Mouse (Mus musculus): ENCODE results near the gene Ptprd. TPM values are rescaled to one million over a fixed set of nuclear protein-coding genes. Genes with fewer than 3 reads are reported as not detected.

Ptprd gene
- total and polyA plus RNA-seq, 2 experiments from 2014 or later = 5.6 to 23.3 TPM

GRCm38 (mm10) chr4:77155037-77155436, 1056.7 kb downstream of the Ptprd start:
- no peak for DNase-seq (ENCODE audit: low spot score)
- TF ChIP-seq CTCF (IDR thresholded peaks at IDR 0.05; ENCODE audit: low read depth) (no peak), EP300 (IDR thresholded peaks at IDR 0.05; ENCODE audit: low read depth) (no peak)
- Histone ChIP-seq H3K27ac (ENCODE audit: low read depth) (no peak overlapping the region), H3K4me3 (ENCODE audit: low read depth, low read length) (no peak overlapping the region), H3K27me3 (ENCODE audit: control insufficient read depth, insufficient read depth, low read length) (no peaks in the 10 kb centered on the region), H3K4me2 (ENCODE audit: low read depth, low read length) (no peak overlapping the region), H3K9me3 (replicated peaks; ENCODE audit: control insufficient read depth, low read length) (no peaks in the 10 kb centered on the region), H3K9ac (replicated peaks; ENCODE audit: low read depth, low read length) (no peak overlapping the region), H3K36me3 (replicated peaks; ENCODE audit: control insufficient read depth, insufficient read depth, low read length) (no peaks in the 10 kb centered on the region), H3K4me1 (ENCODE audit: control insufficient read depth, insufficient read depth) (no peaks in the 10 kb centered on the region)
- WGBS = 85% methylated on average over 1 of the region's 1 CpGs
- no peak for ATAC-seq (ENCODE audit: insufficient read depth, low read depth)

- 66% methylated on average over 2 of the region's 2 CpGs for WGBS
- ATAC-seq (ENCODE audit: insufficient read depth, low read depth) (no peak), DNase-seq (ENCODE audit: low spot score) (no peak)
- Histone ChIP-seq H3K36me3 (replicated peaks; ENCODE audit: control insufficient read depth, insufficient read depth, low read length) (no peaks in the 10 kb centered on the region), H3K27me3 (ENCODE audit: control insufficient read depth, insufficient read depth, low read length) (no peaks in the 10 kb centered on the region), H3K4me2 (ENCODE audit: low read depth, low read length) (no peak overlapping the region), H3K9me3 (replicated peaks; ENCODE audit: control insufficient read depth, low read length) (no peaks in the 10 kb centered on the region), H3K4me3 (ENCODE audit: low read depth, low read length) (no peak overlapping the region), H3K27ac (ENCODE audit: low read depth) (no peak overlapping the region), H3K9ac (replicated peaks; ENCODE audit: low read depth, low read length) (no peak overlapping the region), H3K4me1 (ENCODE audit: control insufficient read depth, insufficient read depth) (no peaks in the 10 kb centered on the region)
- no peak for TF ChIP-seq EP300 (IDR thresholded peaks at IDR 0.05; ENCODE audit: low read depth)
- no peak for TF ChIP-seq CTCF (IDR thresholded peaks at IDR 0.05; ENCODE audit: low read depth)
Observed at GRCm38 (mm10) chr4:77124852-77125251, 1086.9 kb downstream of the Ptprd start.

GRCm38 (mm10) chr4:77110894-77111293, 1100.9 kb downstream of the Ptprd start:
- Histone ChIP-seq H3K4me1 (ENCODE audit: control insufficient read depth, insufficient read depth) (no peaks in the 10 kb centered on the region), H3K9ac (replicated peaks; ENCODE audit: low read depth, low read length) (no peak overlapping the region), H3K4me3 (ENCODE audit: low read depth, low read length) (no peak overlapping the region), H3K27ac (ENCODE audit: low read depth) (no peak overlapping the region), H3K36me3 (replicated peaks; ENCODE audit: control insufficient read depth, insufficient read depth, low read length) (no peaks in the 10 kb centered on the region), H3K9me3 (replicated peaks; ENCODE audit: control insufficient read depth, low read length) (no peaks in the 10 kb centered on the region), H3K4me2 (ENCODE audit: low read depth, low read length) (no peak overlapping the region), H3K27me3 (ENCODE audit: control insufficient read depth, insufficient read depth, low read length) (no peaks in the 10 kb centered on the region)
- TF ChIP-seq CTCF (IDR thresholded peaks at IDR 0.05; ENCODE audit: low read depth) (no peak), EP300 (IDR thresholded peaks at IDR 0.05; ENCODE audit: low read depth) (no peak)
- DNase-seq (ENCODE audit: low spot score) = no peak
- WGBS = 48% methylated on average over 1 of the region's 1 CpGs
- ATAC-seq (ENCODE audit: insufficient read depth, low read depth) = no peak

- H3K36me3 ChIP-seq (replicated peaks; ENCODE audit: control insufficient read depth, insufficient read depth, low read length) = no peaks in the 10 kb centered on the region
- no peak for TF ChIP-seq EP300 (IDR thresholded peaks at IDR 0.05; ENCODE audit: low read depth)
- no peak for TF ChIP-seq CTCF (IDR thresholded peaks at IDR 0.05; ENCODE audit: low read depth)
- no peak for DNase-seq (ENCODE audit: low spot score)
- no peaks in the 10 kb centered on the region for H3K4me1 ChIP-seq (ENCODE audit: control insufficient read depth, insufficient read depth)
- 77% methylated on average over 2 of the region's 2 CpGs for WGBS
- H3K27ac ChIP-seq (ENCODE audit: low read depth) = no peak overlapping the region
- H3K4me2 ChIP-seq (ENCODE audit: low read depth, low read length) = no peak overlapping the region
- no peaks in the 10 kb centered on the region for H3K9me3 ChIP-seq (replicated peaks; ENCODE audit: control insufficient read depth, low read length)
- H3K27me3 ChIP-seq (ENCODE audit: control insufficient read depth, insufficient read depth, low read length) = no peaks in the 10 kb centered on the region
- no peak overlapping the region for H3K9ac ChIP-seq (replicated peaks; ENCODE audit: low read depth, low read length)
- no peak for ATAC-seq (ENCODE audit: insufficient read depth, low read depth)
- H3K4me3 ChIP-seq (ENCODE audit: low read depth, low read length) = no peak overlapping the region
Observed at GRCm38 (mm10) chr4:77107291-77107690, 1104.5 kb downstream of the Ptprd start.

- H3K4me3 ChIP-seq (ENCODE audit: low read depth, low read length) = no peak overlapping the region
- no peaks in the 10 kb centered on the region for H3K36me3 ChIP-seq (replicated peaks; ENCODE audit: control insufficient read depth, insufficient read depth, low read length)
- TF ChIP-seq CTCF (IDR thresholded peaks at IDR 0.05; ENCODE audit: low read depth) (peak; percentile 70), EP300 (IDR thresholded peaks at IDR 0.05; ENCODE audit: low read depth) (no peak)
- no peaks in the 10 kb centered on the region for H3K27me3 ChIP-seq (ENCODE audit: control insufficient read depth, insufficient read depth, low read length)
- WGBS = 48% methylated on average over 3 of the region's 3 CpGs
- H3K4me1 ChIP-seq (ENCODE audit: control insufficient read depth, insufficient read depth) = no peaks in the 10 kb centered on the region
- no peaks in the 10 kb centered on the region for H3K9me3 ChIP-seq (replicated peaks; ENCODE audit: control insufficient read depth, low read length)
- no peak overlapping the region for H3K9ac ChIP-seq (replicated peaks; ENCODE audit: low read depth, low read length)
- no peak overlapping the region for H3K27ac ChIP-seq (ENCODE audit: low read depth)
- peak; percentile 13 for DNase-seq (ENCODE audit: low spot score)
- no peak overlapping the region for H3K4me2 ChIP-seq (ENCODE audit: low read depth, low read length)
- no peak for ATAC-seq (ENCODE audit: insufficient read depth, low read depth)
Observed at GRCm38 (mm10) chr4:77083165-77083564, 1128.6 kb downstream of the Ptprd start.

GRCm38 (mm10) chr4:77077607-77078006, 1134.2 kb downstream of the Ptprd start:
- H3K27ac ChIP-seq (ENCODE audit: low read depth) = no peak overlapping the region
- WGBS = 64% methylated on average over 4 of the region's 4 CpGs
- ATAC-seq (ENCODE audit: insufficient read depth, low read depth) = no peak

More at GRCm38 (mm10) chr4:77077607-77078006, 1134.2 kb downstream of the Ptprd start:
- H3K9me3 ChIP-seq (replicated peaks; ENCODE audit: control insufficient read depth, low read length) = no peaks in the 10 kb centered on the region
- no peaks in the 10 kb centered on the region for H3K4me1 ChIP-seq (ENCODE audit: control insufficient read depth, insufficient read depth)
- H3K36me3 ChIP-seq (replicated peaks; ENCODE audit: control insufficient read depth, insufficient read depth, low read length) = no peaks in the 10 kb centered on the region
- no peak overlapping the region for H3K4me2 ChIP-seq (ENCODE audit: low read depth, low read length)
- DNase-seq (ENCODE audit: low spot score) = no peak
- H3K27me3 ChIP-seq (ENCODE audit: control insufficient read depth, insufficient read depth, low read length) = no peaks in the 10 kb centered on the region
- no peak for TF ChIP-seq EP300 (IDR thresholded peaks at IDR 0.05; ENCODE audit: low read depth)
- TF ChIP-seq CTCF (IDR thresholded peaks at IDR 0.05; ENCODE audit: low read depth) = no peak
- H3K4me3 ChIP-seq (ENCODE audit: low read depth, low read length) = no peak overlapping the region
- H3K9ac ChIP-seq (replicated peaks; ENCODE audit: low read depth, low read length) = no peak overlapping the region
